Comparison of ENCODE assay signal across 25 mouse cellular contexts in genomic region chr11:97069333-97069732, GRCm38 (mm10). TPM values are rescaled to one million over a fixed set of nuclear protein-coding genes. Genes with fewer than 3 reads are reported as not detected.
A peak's percentile ranks its signal among the peaks of the same experiment; 100 is the strongest.
DNase-seq lines count a peak whose midpoint lies in the region; ATAC-seq lines count a peak whose summit lies in the region.
"Had no signal": no experiment of that assay in that cellular context is flagged by ENCODE, and none has a peak within 500 bp of the region (broad histone marks: within the 10 kb centered on the region; RNA-seq: fewer than 3 reads in every experiment).

No protein-coding gene starts in this region.

- H3K4me3 ChIP-seq in hindbrain, embryonic 15.5 days: no peak overlapping the region
- no peak overlapping the region for H3K4me3 ChIP-seq in hindbrain, embryonic 11.5 days (ENCODE audit: low read depth, low read length)
- H3K4me3 ChIP-seq: embryonic facial prominence, embryonic 15.5 days; erythroblast, embryonic 14.5 days; forebrain, embryonic 10.5 days; forebrain, embryonic 15.5 days; heart, embryonic 10.5 days had no signal

- WGBS in hindbrain, embryonic 15.5 days: 50% methylated on average over 1 of the region's 1 CpGs
- WGBS in hindbrain, embryonic 11.5 days: 58% methylated on average over 1 of the region's 1 CpGs

- no peak for ATAC-seq in cerebellum, adult (ENCODE audit: insufficient number of reproducible peaks, low FRiP score, low TSS enrichment)
- 0 out of 2 replicates have a peak, but pooled peaks have one; percentile 25 for ATAC-seq in hindbrain, embryonic 15.5 days (ENCODE audit: low FRiP score, low read depth)
- no peak for ATAC-seq in hindbrain, embryonic 11.5 days (ENCODE audit: low FRiP score)
- ATAC-seq: forebrain, embryonic 15.5 days; inflammation-experienced regulatory T-cells, adult 6 months had no signal

- no peak overlapping the region for H3K4me2 ChIP-seq in hindbrain, embryonic 15.5 days
- no peak overlapping the region for H3K4me2 ChIP-seq in hindbrain, embryonic 11.5 days (replicated peaks; ENCODE audit: low read depth, low read length)
- H3K4me2 ChIP-seq: embryonic facial prominence, embryonic 15.5 days; forebrain, embryonic 15.5 days had no signal

- no peak overlapping the region for H3K27ac ChIP-seq in hindbrain, embryonic 15.5 days (replicated peaks)
- no peak overlapping the region for H3K27ac ChIP-seq in hindbrain, embryonic 11.5 days (ENCODE audit: low read depth, low read length)
- H3K27ac ChIP-seq: embryonic facial prominence, embryonic 15.5 days; forebrain, embryonic 10.5 days; forebrain, embryonic 15.5 days had no signal

- H3K9ac ChIP-seq in hindbrain, embryonic 15.5 days: no peak overlapping the region
- H3K9ac ChIP-seq in hindbrain, embryonic 11.5 days (ENCODE audit: low read depth, low read length): no peak overlapping the region
- H3K9ac ChIP-seq: embryonic facial prominence, embryonic 15.5 days; forebrain, embryonic 15.5 days had no signal

- no peaks in the 10 kb centered on the region for H3K9me3 ChIP-seq in hindbrain, embryonic 15.5 days
- H3K9me3 ChIP-seq in hindbrain, embryonic 11.5 days (ENCODE audit: control insufficient read depth, low read length): no peaks in the 10 kb centered on the region
- H3K9me3 ChIP-seq: embryonic facial prominence, embryonic 15.5 days; forebrain, embryonic 10.5 days; forebrain, embryonic 15.5 days; heart, embryonic 10.5 days had no signal

- no peaks in the 10 kb centered on the region for H3K27me3 ChIP-seq in hindbrain, embryonic 15.5 days
- H3K27me3 ChIP-seq in hindbrain, embryonic 11.5 days (ENCODE audit: control insufficient read depth, insufficient read depth, low read length): no peaks in the 10 kb centered on the region
- H3K27me3 ChIP-seq: embryonic facial prominence, embryonic 15.5 days; forebrain, embryonic 15.5 days had no signal

- H3K4me1 ChIP-seq in hindbrain, embryonic 15.5 days (replicated peaks): no peaks in the 10 kb centered on the region
- no peaks in the 10 kb centered on the region for H3K4me1 ChIP-seq in hindbrain, embryonic 11.5 days (replicated peaks; ENCODE audit: control insufficient read depth, insufficient read depth, low read length)
- H3K4me1 ChIP-seq: embryonic facial prominence, embryonic 15.5 days; forebrain, embryonic 15.5 days had no signal

- DNase-seq in cerebellum, postnatal 10 days: peak; percentile 69 to 75
- DNase-seq in hindbrain, embryonic 11.5 days (ENCODE audit: low spot score): no peak
- peak; percentile 37 to 47 for DNase-seq in layer of hippocampus, postnatal 10 days (ENCODE audit: low spot score in 2 of 2)
- DNase-seq in layer of hippocampus, postnatal 36 days: no peak
- DNase-seq in adipocyte (ENCODE audit: low spot score): peak; percentile 68
- DNase-seq in adrenal gland, adult 2 months: no peak
- DNase-seq: adrenal gland, postnatal 25 days; cerebellum, adult 9-10 months; embryo, embryonic 11 days; gastrocnemius, postnatal 10 days; heart, adult 18-20 months; heart, postnatal 10 days; heart, postnatal 4 days; kidney, adult 2 months had no signal

- 0 out of 2 replicates have a peak, but pooled peaks cover 10% of the 10 kb centered on the region for H3K36me3 ChIP-seq in hindbrain, embryonic 15.5 days
- no peaks in the 10 kb centered on the region for H3K36me3 ChIP-seq in hindbrain, embryonic 11.5 days (ENCODE audit: control insufficient read depth, insufficient read depth, low read length)

RNA-seq across cellular contexts. Expression of gene Osbpl7, which starts 18.9 kb away (rescaled TPM):
- 12.1 and 12.2 TPM in 2 replicates for polyA plus RNA-seq in hindbrain, embryonic 15.5 days (2015; fragmentation: Nextera tagmentation; extraction: Ambion mirVana)
- 4.2 and 6.1 TPM in 2 replicates for polyA plus RNA-seq in hindbrain, embryonic 11.5 days (2014; fragmentation: Nextera tagmentation; extraction: Ambion mirVana)
- 10 to 100 TPM; 12.9 to 13.5 TPM for total RNA-seq in layer of hippocampus, postnatal 10 days (2021)
- 10 to 100 TPM; 16.0 to 16.9 TPM for total RNA-seq in layer of hippocampus, postnatal 36 days (2021)
- 10 to 100 TPM in 1 of 2 experiments, 1 to 10 TPM in 1; 7.4 to 12.7 TPM for total RNA-seq in adrenal gland, adult 2 months (2021)
- 14.8 and 16.0 TPM in 2 replicates for polyA plus RNA-seq in adrenal gland, adult 2 months (2012; rRNA removed)

RNA-seq across cellular contexts. Expression of gene Mrpl10, which starts 28.0 kb away (rescaled TPM):
- 62.2 and 63.9 TPM in 2 replicates for polyA plus RNA-seq in hindbrain, embryonic 15.5 days (2015; fragmentation: Nextera tagmentation; extraction: Ambion mirVana)
- 79.4 and 80.3 TPM in 2 replicates for polyA plus RNA-seq in hindbrain, embryonic 11.5 days (2014; fragmentation: Nextera tagmentation; extraction: Ambion mirVana)
- total RNA-seq in layer of hippocampus, postnatal 10 days (2021): 10 to 100 TPM; 74.4 to 76.7 TPM
- 10 to 100 TPM; 74.8 to 75.4 TPM for total RNA-seq in layer of hippocampus, postnatal 36 days (2021)
- 100 to 1,000 TPM; 130 to 154 TPM for total RNA-seq in adrenal gland, adult 2 months (2021)
- 197 and 276 TPM in 2 replicates for polyA plus RNA-seq in adrenal gland, adult 2 months (2012; rRNA removed)

RNA-seq across cellular contexts. Expression of gene Lrrc46, which starts 28.1 kb away (rescaled TPM):
- 3.3 and 3.6 TPM in 2 replicates for polyA plus RNA-seq in hindbrain, embryonic 15.5 days (2015; fragmentation: Nextera tagmentation; extraction: Ambion mirVana)
- polyA plus RNA-seq in hindbrain, embryonic 11.5 days (2014; fragmentation: Nextera tagmentation; extraction: Ambion mirVana): 5.3 and 7.0 TPM in 2 replicates
- total RNA-seq in layer of hippocampus, postnatal 10 days (2021): 1 to 10 TPM in 1 of 2 experiments, under 1 TPM in 1; 0.83 to 1.6 TPM
- under 1 TPM; 0.76 to 0.85 TPM for total RNA-seq in layer of hippocampus, postnatal 36 days (2021)
- total RNA-seq in adrenal gland, adult 2 months (2021): 1 to 10 TPM in 1 of 2 experiments, under 1 TPM in 1; 0.98 to 1.1 TPM
- 0.47 and 0.50 TPM in 2 replicates for polyA plus RNA-seq in adrenal gland, adult 2 months (2012; rRNA removed)
- polyA plus RNA-seq: erythroblast, embryonic 14.5 days; inflammation-experienced regulatory T-cells, adult 6 months had no signal

RNA-seq across cellular contexts. Expression of gene Scrn2, which starts 39.6 kb away (rescaled TPM):
- 14.5 and 15.1 TPM in 2 replicates for polyA plus RNA-seq in hindbrain, embryonic 15.5 days (2015; fragmentation: Nextera tagmentation; extraction: Ambion mirVana)
- polyA plus RNA-seq in hindbrain, embryonic 11.5 days (2014; fragmentation: Nextera tagmentation; extraction: Ambion mirVana): 19.4 and 21.7 TPM in 2 replicates
- 1 to 10 TPM; 5.2 to 6.3 TPM for total RNA-seq in layer of hippocampus, postnatal 10 days (2021)
- 1 to 10 TPM; 4.5 to 4.9 TPM for total RNA-seq in layer of hippocampus, postnatal 36 days (2021)
- 10 to 100 TPM; 13.3 to 25.0 TPM for total RNA-seq in adrenal gland, adult 2 months (2021)
- polyA plus RNA-seq in adrenal gland, adult 2 months (2012; rRNA removed): 27.6 and 28.6 TPM in 2 replicates

RNA-seq across cellular contexts. Expression of gene Tbx21, which starts 45.8 kb away (rescaled TPM):
- 0.13 TPM in 1 of 2 replicates, not detected in the other for polyA plus RNA-seq in hindbrain, embryonic 15.5 days (2015; fragmentation: Nextera tagmentation; extraction: Ambion mirVana)
- polyA plus RNA-seq in hindbrain, embryonic 11.5 days (2014; fragmentation: Nextera tagmentation; extraction: Ambion mirVana): 0.11 and 0.23 TPM in 2 replicates
- under 1 TPM; 0.18 TPM for total RNA-seq in layer of hippocampus, postnatal 10 days (2021)
- total RNA-seq in layer of hippocampus, postnatal 36 days (2021): under 1 TPM in 1 of 2 experiments, not detected in 1; 0.15 TPM
- under 1 TPM; 0.26 to 0.31 TPM for total RNA-seq in adrenal gland, adult 2 months (2021)
- 0.53 and 0.73 TPM in 2 replicates for polyA plus RNA-seq in adrenal gland, adult 2 months (2012; rRNA removed)
- total RNA-seq: heart, postnatal 10 days; heart, postnatal 4 days; MEL had no signal
- polyA plus RNA-seq: C2C12; embryonic facial prominence, embryonic 11.5 days; erythroblast, embryonic 14.5 days had no signal

Comparison
In these comparisons a context has a peak if more than half of its experiments do, and no peak if none do; other contexts are left out.
1. DNase-seq: peak in cerebellum, postnatal 10 days (2 of 2), layer of hippocampus, postnatal 10 days (2 of 2) and adipocyte (single experiment); none in hindbrain, embryonic 11.5 days (single experiment), layer of hippocampus, postnatal 36 days (0 of 2) and adrenal gland, adult 2 months (single experiment).